Mouse (Mus musculus) forebrain, postnatal 0 days (tissue): ENCODE data around the gene Igfbp5. TPM values are rescaled to one million over a fixed set of nuclear protein-coding genes. Genes with fewer than 3 reads are reported as not detected.
A peak's percentile ranks its signal among the peaks of the same experiment; 100 is the strongest.

Experiments
- ATAC-seq: fragments of 200-750 bp; cut with Nextera tagmentation; 2 replicates; pipeline ENCODE4 v1.8.0; 2017; ENCODE audit warnings: mild to moderate bottlenecking, moderate library complexity
- DNase-seq: peaks from one replicate; pipeline ENCODE4 v3.0.0-alpha.2; 2015
- H3K27ac ChIP-seq: fragments of 300-500 bp; sonication (generic); 2 replicates; pipeline ENCODE4 v1.5.1; 2014; ENCODE audit warnings: low read depth, mild to moderate bottlenecking, antibody characterized with exemption, low read length, moderate library complexity, mixed read lengths
- H3K27me3 ChIP-seq: fragments of 300-500 bp; sonication (generic); 2 replicates; pipeline ENCODE4 v1.6.1; 2014; ENCODE audit warnings: mild to moderate bottlenecking, low read length, mixed read lengths; ENCODE audit not compliant: insufficient read depth
- H3K36me3 ChIP-seq: fragments of 300-500 bp; sonication (generic); 2 replicates; pipeline ENCODE4 v1.6.1; 2014; ENCODE audit warnings: mild to moderate bottlenecking, moderate library complexity; ENCODE audit not compliant: insufficient read depth
- H3K4me1 ChIP-seq: fragments of 300-500 bp; sonication (generic); 2 replicates; pipeline ENCODE4 v1.6.1; 2014; ENCODE audit warnings: antibody characterized with exemption; ENCODE audit not compliant: insufficient read depth
- H3K4me2 ChIP-seq: fragments of 300-500 bp; sonication (generic); 2 replicates; pipeline ENCODE4 v1.6.1; 2014; ENCODE audit warnings: low read depth, mild to moderate bottlenecking, moderate library complexity
- H3K4me3 ChIP-seq: fragments of 300-500 bp; sonication (generic); 2 replicates; pipeline ENCODE4 v1.5.1; 2014; ENCODE audit warnings: low read depth, low read length, mixed read lengths
- H3K9ac ChIP-seq: fragments of 300-500 bp; sonication (generic); 2 replicates; pipeline ENCODE4 v1.6.1; 2014; ENCODE audit warnings: mild to moderate bottlenecking
- H3K9me3 ChIP-seq: fragments of 300-500 bp; sonication (generic); 2 replicates; pipeline ENCODE4 v1.6.1; 2016; ENCODE audit warnings: low read length
- CTCF ChIP-seq: sonication (generic); IDR thresholded peaks from 2 replicates; pipeline ENCODE4 v1.5.1; 2016; ENCODE audit warnings: antibody characterized with exemption, control low read depth, low read depth
- WGBS: fragments of 180-500 bp; shearing (Covaris S2); extraction: QIAGEN DNeasy Blood & Tissue Kit; methylation state at CpG from one replicate; pipeline ENCODE4 v1.1.7; 2014; 5-methylcytosine and 5-hydroxymethylcytosine counted together
- polyA plus RNA-seq: library from polyadenylated mRNA; unstranded; fragments of >200 nt; fragmentation: Nextera tagmentation; extraction: Ambion mirVana; gene quantifications from 2 replicates; pipeline ENCODE4 v1.2.1, GENCODE M21; 2015
- total RNA-seq: library from RNA; depleted of rRNA; stranded (reverse); fragments of >200 nt; gene quantifications from 2 replicates; pipeline ENCODE4 v1.2.3, GENCODE M21; 2014

The Igfbp5 gene
- total and polyA plus RNA-seq, 2 experiments from 2014 or later, result 36.2 to 104 TPM

- H3K9ac ChIP-seq, result no peak overlapping the region
- WGBS, result 94% methylated on average over 6 of the region's 6 CpGs
- ATAC-seq (no peak), DNase-seq (no peak)
- no peaks in the 10 kb centered on the region for H3K27me3 ChIP-seq
- H3K36me3 ChIP-seq, result peaks cover 7% of the 10 kb centered on the region; the same call in 1 of the 2 replicates
- no peak for TF ChIP-seq CTCF
- no peak overlapping the region for H3K27ac ChIP-seq
- H3K4me2 ChIP-seq, result no peak overlapping the region
- H3K4me1 ChIP-seq, result no peaks in the 10 kb centered on the region
- no peak overlapping the region for H3K4me3 ChIP-seq
- H3K9me3 ChIP-seq, result no peaks in the 10 kb centered on the region
These were observed 30.0 kb downstream of the Igfbp5 start for GRCm38 (mm10) chr1:72844675-72845074.

GRCm38 (mm10) chr1:72842666-72843459, 31.8 kb downstream of the Igfbp5 start:
- TF ChIP-seq CTCF, result no peak
- no peaks in the 10 kb centered on the region for H3K27me3 ChIP-seq
- no peaks in the 10 kb centered on the region for H3K9me3 ChIP-seq
- H3K4me3 ChIP-seq, result no peak overlapping the region
- no peak overlapping the region for H3K27ac ChIP-seq
- no peaks in the 10 kb centered on the region for H3K4me1 ChIP-seq
- DNase-seq, result no peak
- no peaks in the 10 kb centered on the region for H3K36me3 ChIP-seq
- ATAC-seq, result no peak
- no peak overlapping the region for H3K4me2 ChIP-seq
- WGBS, result 81% methylated on average over 18 of the region's 18 CpGs
- no peak overlapping the region for H3K9ac ChIP-seq

GRCm38 (mm10) chr1:72839791-72840190, 34.9 kb downstream of the Igfbp5 start:
- DNase-seq (no peak), ATAC-seq (no peak)
- no peak overlapping the region for H3K27ac ChIP-seq
- no peaks in the 10 kb centered on the region for H3K4me1 ChIP-seq
- no peaks in the 10 kb centered on the region for H3K9me3 ChIP-seq
- no peak overlapping the region for H3K4me3 ChIP-seq
- H3K27me3 ChIP-seq, result no peaks in the 10 kb centered on the region
- 86% methylated on average over 7 of the region's 7 CpGs for WGBS
- no peaks in the 10 kb centered on the region for H3K36me3 ChIP-seq
- H3K4me2 ChIP-seq, result no peak overlapping the region
- H3K9ac ChIP-seq, result no peak overlapping the region
- no peak for TF ChIP-seq CTCF

GRCm38 (mm10) chr1:72839356-72839755, 35.3 kb downstream of the Igfbp5 start:
- 78% methylated on average over 8 of the region's 8 CpGs for WGBS
- no peak overlapping the region for H3K9ac ChIP-seq
- no peaks in the 10 kb centered on the region for H3K36me3 ChIP-seq
- no peak overlapping the region for H3K4me2 ChIP-seq
- H3K27ac ChIP-seq, result no peak overlapping the region
- no peaks in the 10 kb centered on the region for H3K9me3 ChIP-seq
- H3K4me3 ChIP-seq, result no peak overlapping the region
- DNase-seq (no peak), ATAC-seq (no peak)
- H3K4me1 ChIP-seq, result no peaks in the 10 kb centered on the region
- no peak for TF ChIP-seq CTCF
- no peaks in the 10 kb centered on the region for H3K27me3 ChIP-seq

GRCm38 (mm10) chr1:72833563-72833962, 41.1 kb downstream of the Igfbp5 start:
- H3K9ac ChIP-seq, result no peak overlapping the region
- no peaks in the 10 kb centered on the region for H3K4me1 ChIP-seq
- no peak overlapping the region for H3K27ac ChIP-seq
- no peak for TF ChIP-seq CTCF
- DNase-seq (no peak), ATAC-seq (no peak)
- H3K9me3 ChIP-seq, result no peaks in the 10 kb centered on the region
- H3K27me3 ChIP-seq, result no peaks in the 10 kb centered on the region
- H3K36me3 ChIP-seq, result 0 out of 2 replicates have a peak, but pooled peaks cover 4% of the 10 kb centered on the region
- H3K4me2 ChIP-seq, result no peak overlapping the region
- no peak overlapping the region for H3K4me3 ChIP-seq
- WGBS, result 55% methylated on average over 4 of the region's 4 CpGs

- 0 out of 2 replicates have a peak, but pooled peaks cover 4% of the 10 kb centered on the region for H3K36me3 ChIP-seq
- no peaks in the 10 kb centered on the region for H3K9me3 ChIP-seq
- no peak overlapping the region for H3K9ac ChIP-seq
- no peak overlapping the region for H3K4me3 ChIP-seq
- no peak overlapping the region for H3K4me2 ChIP-seq
- DNase-seq, result no peak
- 29% methylated on average over 3 of the region's 3 CpGs for WGBS
- TF ChIP-seq CTCF, result no peak
- 0 out of 2 replicates have a peak, but pooled peaks cover 5% of the 10 kb centered on the region for H3K4me1 ChIP-seq
- peak; percentile 40; the same call in 1 of the 2 replicates for ATAC-seq
- H3K27ac ChIP-seq, result no peak overlapping the region
- H3K27me3 ChIP-seq, result no peaks in the 10 kb centered on the region
These were observed 42.0 kb downstream of the Igfbp5 start for GRCm38 (mm10) chr1:72832715-72833153.

GRCm38 (mm10) chr1:72830485-72830884, 44.2 kb downstream of the Igfbp5 start:
- DNase-seq (no peak), ATAC-seq (no peak)
- Histone ChIP-seq H3K36me3 (0 out of 2 replicates have a peak, but pooled peaks cover 4% of the 10 kb centered on the region), H3K9ac (no peak overlapping the region), H3K27me3 (no peaks in the 10 kb centered on the region), H3K9me3 (no peaks in the 10 kb centered on the region), H3K4me2 (no peak overlapping the region), H3K4me3 (no peak overlapping the region), H3K4me1 (0 out of 2 replicates have a peak, but pooled peaks cover 5% of the 10 kb centered on the region), H3K27ac (no peak overlapping the region)
- WGBS, result 93% methylated on average over 2 of the region's 2 CpGs
- no peak for TF ChIP-seq CTCF
